Mouse (Mus musculus): Measurements from ENCODE around the gene Mrpl1. TPM values are rescaled to one million over a fixed set of nuclear protein-coding genes. Genes with fewer than 3 reads are reported as not detected.

Gene Mrpl1
- 8.3 and 9.0 TPM in 2 replicates for polyA plus RNA-seq (2012; rRNA removed)

DNA sequence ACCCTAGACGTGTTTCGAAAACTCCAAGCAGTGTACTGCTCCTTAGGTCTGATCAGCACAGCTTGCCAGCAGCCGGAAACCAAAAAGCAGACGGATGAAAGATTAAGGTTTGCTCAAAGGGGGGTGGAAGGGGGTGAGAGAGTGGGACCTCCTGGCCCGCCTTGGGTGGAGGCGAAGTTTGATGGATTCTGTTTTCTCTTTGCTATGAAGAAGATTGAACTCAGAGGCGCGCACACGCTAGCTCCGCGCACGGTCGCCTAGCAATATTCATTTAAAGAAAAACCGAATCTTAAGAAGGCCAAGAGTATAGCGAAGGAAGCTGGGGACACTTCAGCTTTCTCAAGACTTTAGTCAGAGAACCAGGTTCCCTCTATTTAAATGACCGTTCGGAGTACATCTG, at the start of gene Mrpl1:
Mrpl1 (plus strand) TSS at position 35 of the 400 bp plus-strand sequence.
- Histone ChIP-seq H3K27me3 (ENCODE audit: control insufficient read depth, insufficient read depth, low read length) (no peaks in the 10 kb centered on the region), H3K4me1 (ENCODE audit: control insufficient read depth, insufficient read depth, low read length) (peaks cover 5% of the 10 kb centered on the region), H3K4me3 (ENCODE audit: control insufficient read depth, low read depth, low read length) (peak within 1 kb of the TSS; percentile 98), H3K27ac (ENCODE audit: control insufficient read depth, insufficient read depth, low read depth, low read length) (peak within 1 kb of the TSS; percentile 86), H3K36me3 (ENCODE audit: control insufficient read depth, insufficient read depth, low read length) (no peaks in the 10 kb centered on the region)
- no peak for TF ChIP-seq CTCF (IDR thresholded peaks at IDR 0.05; ENCODE audit: control insufficient read depth, insufficient read depth, insufficient replicate concordance, low read depth, low read length)
- TF ChIP-seq POLR2A (IDR thresholded peaks at IDR 0.05; ENCODE audit: control insufficient read depth, low read depth, low read length), result no peak

DNA sequence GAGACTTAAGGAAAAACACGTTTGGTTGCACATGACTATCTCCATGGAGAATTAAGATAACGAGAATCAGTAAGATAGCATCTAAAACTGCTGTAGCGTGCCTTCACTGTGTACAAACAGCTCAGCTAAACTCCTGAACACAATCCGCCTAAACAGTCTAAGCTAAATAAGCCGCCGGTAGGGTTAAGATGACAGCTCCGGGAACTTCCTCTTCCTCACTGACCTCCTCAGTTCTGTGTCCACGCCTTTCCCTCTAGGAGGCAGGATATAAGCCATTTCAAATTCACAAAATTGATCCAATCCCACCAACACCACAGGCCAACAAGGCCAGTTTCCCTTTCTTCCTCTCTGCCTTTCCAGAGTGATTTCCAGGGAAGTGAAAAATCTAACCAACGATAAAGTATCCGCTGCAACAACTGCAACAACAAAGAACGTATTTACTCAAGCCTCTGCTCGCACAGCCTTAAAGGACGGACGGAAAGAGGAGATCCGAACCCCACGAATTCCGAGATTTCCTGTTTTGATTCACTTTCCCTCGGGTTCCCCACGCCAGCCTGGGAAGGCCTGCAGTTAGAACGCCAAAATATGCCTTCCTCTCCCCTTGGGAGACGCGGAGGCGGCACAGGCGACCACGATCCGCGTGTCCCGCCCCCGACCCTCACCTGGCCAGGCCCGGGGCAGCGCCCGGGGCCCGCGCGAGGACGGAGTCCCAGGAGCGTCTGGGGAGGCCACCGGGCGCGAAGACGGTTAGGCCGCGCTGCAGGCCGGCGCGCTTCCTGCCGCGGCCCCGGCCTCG, 48.6 kb upstream of the Mrpl1 start:
- H3K4me1 ChIP-seq (ENCODE audit: control insufficient read depth, insufficient read depth, low read length), result peaks cover 5% of the 10 kb centered on the region
- TF ChIP-seq CTCF (IDR thresholded peaks at IDR 0.05; ENCODE audit: control insufficient read depth, insufficient read depth, insufficient replicate concordance, low read depth, low read length) (no peak), POLR2A (IDR thresholded peaks at IDR 0.05; ENCODE audit: control insufficient read depth, low read depth, low read length) (no peak)
- H3K36me3 ChIP-seq (ENCODE audit: control insufficient read depth, insufficient read depth, low read length), result no peaks in the 10 kb centered on the region
- peak overlapping the region; percentile 89 for H3K4me3 ChIP-seq (ENCODE audit: control insufficient read depth, low read depth, low read length)
- H3K27me3 ChIP-seq (ENCODE audit: control insufficient read depth, insufficient read depth, low read length), result no peaks in the 10 kb centered on the region
- peak overlapping the region; percentile 87 for H3K27ac ChIP-seq (ENCODE audit: control insufficient read depth, insufficient read depth, low read depth, low read length)

DNA sequence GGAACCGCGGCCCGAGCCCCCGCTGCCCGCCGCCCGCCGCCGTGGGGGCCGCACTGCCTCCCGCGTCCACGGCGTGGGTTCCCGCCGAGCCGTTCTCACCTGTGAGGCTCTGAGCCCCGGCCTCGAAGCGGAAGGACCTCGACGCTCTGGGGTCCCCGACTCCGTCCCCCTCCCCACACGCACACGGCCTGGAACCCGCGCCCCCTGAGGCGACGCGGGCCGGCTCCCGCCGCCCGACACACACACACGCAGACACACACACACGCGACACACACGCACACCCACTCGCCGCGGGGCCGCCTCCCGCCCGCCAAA, 48.1 kb upstream of the Mrpl1 start:
- Histone ChIP-seq H3K27me3 (ENCODE audit: control insufficient read depth, insufficient read depth, low read length) (no peaks in the 10 kb centered on the region), H3K4me3 (ENCODE audit: control insufficient read depth, low read depth, low read length) (peak overlapping the region; percentile 89), H3K4me1 (ENCODE audit: control insufficient read depth, insufficient read depth, low read length) (peaks cover 5% of the 10 kb centered on the region), H3K36me3 (ENCODE audit: control insufficient read depth, insufficient read depth, low read length) (no peaks in the 10 kb centered on the region), H3K27ac (ENCODE audit: control insufficient read depth, insufficient read depth, low read depth, low read length) (peak overlapping the region; percentile 87)
- TF ChIP-seq CTCF (IDR thresholded peaks at IDR 0.05; ENCODE audit: control insufficient read depth, insufficient read depth, insufficient replicate concordance, low read depth, low read length) (no peak), POLR2A (IDR thresholded peaks at IDR 0.05; ENCODE audit: control insufficient read depth, low read depth, low read length) (peak; percentile 54)

DNA sequence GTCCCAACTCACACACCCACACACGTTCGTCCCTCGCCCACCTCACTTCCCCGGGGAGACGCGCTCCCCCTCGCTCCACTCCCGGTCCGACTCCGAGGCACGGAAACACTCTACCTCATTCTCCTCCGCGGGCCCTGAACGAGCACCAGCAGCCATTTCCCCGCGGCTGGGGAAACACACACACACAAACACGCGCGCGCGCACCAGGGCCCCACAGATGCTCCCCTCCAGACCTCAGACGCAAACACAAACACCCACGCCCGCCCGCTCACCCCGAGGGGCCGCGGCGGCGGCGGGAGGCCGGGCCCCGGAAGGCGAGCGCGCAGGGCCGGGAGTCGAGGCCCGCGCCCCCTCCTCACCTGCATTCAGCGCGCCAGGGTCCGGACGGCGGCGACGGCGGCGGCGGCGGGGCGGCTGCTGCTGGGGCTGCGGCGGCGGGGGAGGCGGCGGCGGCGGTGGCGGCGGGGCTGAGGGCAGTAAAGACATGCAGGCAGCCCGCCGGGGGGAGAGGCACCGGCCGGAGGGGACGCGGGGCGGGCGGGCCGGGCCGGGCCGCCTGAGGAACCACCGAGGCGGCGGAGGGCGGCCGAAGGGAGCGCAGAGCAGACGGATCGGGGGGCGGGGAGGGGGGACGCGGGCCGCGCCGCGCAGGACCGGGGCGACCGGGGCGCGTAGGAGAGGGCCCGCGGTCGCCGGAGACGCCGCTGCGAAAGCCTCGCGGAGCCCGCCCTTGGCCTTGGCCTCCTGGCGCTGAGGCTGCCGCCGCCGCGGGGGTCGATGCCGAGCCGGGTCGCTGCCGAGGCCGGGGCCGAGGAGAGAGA, 47.5 kb upstream of the Mrpl1 start:
- Histone ChIP-seq H3K4me1 (ENCODE audit: control insufficient read depth, insufficient read depth, low read length) (peaks cover 5% of the 10 kb centered on the region), H3K27ac (ENCODE audit: control insufficient read depth, insufficient read depth, low read depth, low read length) (peak overlapping the region; percentile 95), H3K4me3 (ENCODE audit: control insufficient read depth, low read depth, low read length) (peak overlapping the region; percentile 97), H3K36me3 (ENCODE audit: control insufficient read depth, insufficient read depth, low read length) (no peaks in the 10 kb centered on the region), H3K27me3 (ENCODE audit: control insufficient read depth, insufficient read depth, low read length) (no peaks in the 10 kb centered on the region)
- no peak; the same call in 1 of the 2 replicates for TF ChIP-seq POLR2A (IDR thresholded peaks at IDR 0.05; ENCODE audit: control insufficient read depth, low read depth, low read length)
- TF ChIP-seq CTCF (IDR thresholded peaks at IDR 0.05; ENCODE audit: control insufficient read depth, insufficient read depth, insufficient replicate concordance, low read depth, low read length), result no peak

DNA sequence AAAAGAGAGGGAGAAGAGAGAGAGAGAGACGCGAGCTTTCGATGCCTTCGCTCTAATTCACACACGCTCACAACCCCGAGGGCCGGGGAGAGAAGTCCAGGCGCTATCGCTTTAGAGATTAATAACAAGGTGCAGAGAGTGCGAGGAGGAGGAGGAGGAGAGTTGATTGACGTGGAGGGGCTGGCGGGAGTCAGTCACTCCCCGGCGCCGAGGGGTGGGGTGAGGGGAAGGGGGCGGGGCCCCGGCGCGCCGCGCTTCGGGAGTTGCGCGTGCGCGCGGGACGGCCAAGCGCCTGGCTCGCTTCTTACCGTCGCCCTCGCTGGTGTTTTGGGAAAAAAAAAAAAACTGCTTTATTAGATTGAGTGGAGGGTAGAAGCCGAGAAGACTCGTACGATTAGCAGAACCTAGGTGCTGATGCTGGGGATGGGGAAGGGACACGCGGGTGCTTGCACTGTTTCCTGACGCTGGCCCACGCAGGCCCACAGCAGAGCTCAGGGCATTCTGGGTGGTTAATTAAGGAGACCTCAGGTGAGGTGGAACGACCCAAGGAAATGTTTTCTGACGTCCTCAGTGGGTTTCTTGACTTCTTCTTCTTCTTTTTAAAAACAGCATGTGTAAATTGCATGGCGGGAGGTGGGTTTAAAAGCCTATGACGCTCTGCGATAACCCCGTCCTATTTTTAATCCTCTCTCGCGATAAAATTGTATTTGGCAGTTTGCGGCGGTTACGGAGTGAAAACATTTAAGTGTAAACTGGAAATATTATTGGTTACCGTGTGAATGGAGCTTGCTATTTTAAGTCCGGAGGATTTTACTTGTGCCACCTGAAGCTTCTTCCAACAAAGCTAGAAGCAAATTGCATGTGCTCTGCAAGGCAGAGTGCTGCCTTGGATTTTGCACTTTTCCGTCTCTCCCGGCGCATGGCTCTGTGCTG, 46.6 kb upstream of the Mrpl1 start:
- peak overlapping the region; percentile 97 for H3K4me3 ChIP-seq (ENCODE audit: control insufficient read depth, low read depth, low read length)
- TF ChIP-seq CTCF (IDR thresholded peaks at IDR 0.05; ENCODE audit: control insufficient read depth, insufficient read depth, insufficient replicate concordance, low read depth, low read length), result no peak
- TF ChIP-seq POLR2A (IDR thresholded peaks at IDR 0.05; ENCODE audit: control insufficient read depth, low read depth, low read length), result peak; percentile 63
- peaks cover 5% of the 10 kb centered on the region for H3K4me1 ChIP-seq (ENCODE audit: control insufficient read depth, insufficient read depth, low read length)
- no peaks in the 10 kb centered on the region for H3K36me3 ChIP-seq (ENCODE audit: control insufficient read depth, insufficient read depth, low read length)
- peak overlapping the region; percentile 95 for H3K27ac ChIP-seq (ENCODE audit: control insufficient read depth, insufficient read depth, low read depth, low read length)
- H3K27me3 ChIP-seq (ENCODE audit: control insufficient read depth, insufficient read depth, low read length), result no peaks in the 10 kb centered on the region

DNA sequence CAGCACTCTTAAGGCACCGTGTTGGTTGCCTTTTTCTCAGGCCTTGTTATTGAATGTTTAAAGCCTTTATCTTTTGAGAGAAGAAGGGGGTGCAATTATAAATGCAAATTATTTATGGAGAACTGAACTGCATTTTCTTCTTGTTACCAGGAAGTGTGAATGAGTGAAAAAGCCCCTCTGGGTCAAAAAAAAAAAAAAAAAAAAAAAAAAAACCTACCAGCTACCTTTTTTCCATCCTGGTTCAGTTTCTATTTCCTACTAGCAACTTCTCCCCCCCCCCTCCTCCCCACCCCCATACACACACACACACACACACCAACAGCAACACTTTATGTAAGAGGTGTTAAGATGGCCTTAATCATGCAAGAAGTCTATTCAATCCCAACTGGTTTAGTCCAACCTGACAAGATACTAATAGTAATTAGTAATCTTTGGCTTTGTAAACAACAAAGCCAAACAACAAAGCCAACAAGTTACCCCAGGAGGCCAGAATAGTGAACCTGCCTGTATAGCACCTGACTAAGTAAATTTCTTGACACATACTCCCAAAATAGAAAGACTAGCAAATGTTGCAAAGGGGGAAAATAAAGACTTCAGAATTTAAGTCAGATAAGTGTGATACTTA, 45.8 kb upstream of the Mrpl1 start:
- TF ChIP-seq CTCF (IDR thresholded peaks at IDR 0.05; ENCODE audit: control insufficient read depth, insufficient read depth, insufficient replicate concordance, low read depth, low read length), result no peak
- peak overlapping the region; percentile 95 for H3K27ac ChIP-seq (ENCODE audit: control insufficient read depth, insufficient read depth, low read depth, low read length)
- H3K4me3 ChIP-seq (ENCODE audit: control insufficient read depth, low read depth, low read length), result peak overlapping the region; percentile 97; the same call in 1 of the 2 replicates
- H3K27me3 ChIP-seq (ENCODE audit: control insufficient read depth, insufficient read depth, low read length), result no peaks in the 10 kb centered on the region
- peaks cover 5% of the 10 kb centered on the region for H3K4me1 ChIP-seq (ENCODE audit: control insufficient read depth, insufficient read depth, low read length)
- H3K36me3 ChIP-seq (ENCODE audit: control insufficient read depth, insufficient read depth, low read length), result no peaks in the 10 kb centered on the region
